Mouse (Mus musculus): ENCODE data around the gene Kctd18.
"Not testable (repeated sequence)": the region's sequence is repeated elsewhere in the genome, so short reads cannot be mapped to it uniquely, and the experiment has no call there.

The Kctd18 gene

DNA sequence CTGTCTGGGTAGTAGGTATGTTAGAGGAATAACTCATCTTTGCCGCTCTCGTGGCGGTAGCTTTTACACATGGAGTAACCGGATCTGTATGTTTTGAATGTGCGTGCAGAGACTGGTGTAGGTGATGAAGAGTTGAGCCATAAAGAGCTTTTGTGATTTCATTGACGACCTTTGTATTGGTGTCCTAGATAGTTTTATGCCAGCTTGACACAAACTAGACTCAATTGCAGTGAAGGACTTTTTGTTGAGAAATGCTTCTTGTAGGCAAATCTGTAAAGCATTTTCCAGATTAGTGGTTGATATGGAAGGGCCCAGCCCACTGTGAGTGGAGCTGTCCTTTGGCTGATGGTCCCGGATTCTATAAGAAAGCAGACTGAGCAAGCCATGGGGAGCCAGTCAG lies at the start of gene Kctd18:
Gene Kctd18 (minus strand): TSS at position 101 of the 400 bp plus-strand sequence.
- DNase-seq (ENCODE audit: low spot score) = no peak

DNA sequence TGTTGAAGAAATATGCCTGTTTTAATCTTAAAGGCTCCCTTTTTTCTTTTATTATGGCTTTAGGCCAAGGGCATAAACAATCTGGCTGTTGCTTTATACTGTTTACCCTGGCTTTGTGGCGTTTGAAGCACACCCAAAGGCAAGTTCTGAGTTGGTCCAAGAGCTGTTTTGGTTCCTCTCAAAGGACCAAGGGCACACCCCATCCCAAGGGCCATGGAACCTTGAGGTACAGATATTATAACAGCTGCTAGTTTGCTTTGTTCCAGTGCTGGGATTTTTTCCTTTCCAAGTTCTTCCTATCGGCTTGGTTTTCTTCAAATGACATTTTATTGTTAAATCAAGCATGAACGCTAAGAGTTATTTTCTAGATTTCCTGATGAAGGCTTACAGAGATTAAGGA lies 46.9 kb upstream of the Kctd18 start:
- no peak for DNase-seq (ENCODE audit: low spot score)

GRCm38 (mm10) chr1:58065151-58065550 lies 46.4 kb upstream of the Kctd18 start:
- DNase-seq (ENCODE audit: low spot score) = no peak

DNA sequence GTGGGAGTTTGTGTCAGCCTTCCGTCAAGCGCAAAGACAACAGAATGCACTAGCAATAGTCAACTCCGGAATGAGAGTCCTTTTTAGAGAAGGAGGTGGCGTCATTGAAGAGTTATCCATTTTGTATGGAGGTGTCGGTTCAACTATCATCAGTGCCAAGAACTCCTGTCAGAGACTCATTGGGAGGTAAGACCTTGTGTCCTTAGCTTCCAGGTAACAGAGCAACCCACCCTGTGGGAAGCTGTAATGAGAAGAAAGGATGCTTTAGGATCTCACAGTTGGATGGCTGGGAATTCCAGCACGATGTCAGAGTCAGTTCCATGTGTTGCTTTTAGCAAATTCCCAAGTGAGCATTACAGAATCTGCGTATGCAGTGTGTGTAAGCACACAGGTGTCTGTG lies 43.4 kb upstream of the Kctd18 start:
- DNase-seq (ENCODE audit: low spot score) = no peak

GRCm38 (mm10) chr1:58058846-58059245 lies 40.1 kb upstream of the Kctd18 start:
- DNase-seq (ENCODE audit: low spot score) = no peak

- DNase-seq (ENCODE audit: low spot score) = no peak
These were observed 38.2 kb upstream of the Kctd18 start for GRCm38 (mm10) chr1:58056939-58057338.

GRCm38 (mm10) chr1:58056074-58056807 lies 37.5 kb upstream of the Kctd18 start:
- no peak for DNase-seq (ENCODE audit: low spot score)

DNA sequence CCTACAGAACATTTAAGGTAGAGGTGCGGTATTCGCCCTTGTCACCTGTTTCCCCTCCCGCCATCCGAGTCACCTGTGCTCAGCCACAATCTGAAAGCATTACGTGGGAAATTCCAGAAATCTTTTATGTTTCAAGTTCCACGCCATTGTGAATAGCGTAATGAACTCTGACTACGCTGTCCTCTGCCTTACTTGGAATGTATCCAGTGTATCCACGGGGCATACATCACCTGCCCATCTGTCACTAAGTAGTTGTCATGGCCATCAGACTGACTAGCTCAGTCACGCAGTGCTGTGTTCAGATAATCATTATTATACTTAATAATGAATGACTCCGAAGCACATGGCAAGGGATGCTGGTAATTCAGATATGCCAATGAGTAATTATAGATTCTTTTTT lies 36.8 kb upstream of the Kctd18 start:
- no peak for DNase-seq (ENCODE audit: low spot score)

DNA sequence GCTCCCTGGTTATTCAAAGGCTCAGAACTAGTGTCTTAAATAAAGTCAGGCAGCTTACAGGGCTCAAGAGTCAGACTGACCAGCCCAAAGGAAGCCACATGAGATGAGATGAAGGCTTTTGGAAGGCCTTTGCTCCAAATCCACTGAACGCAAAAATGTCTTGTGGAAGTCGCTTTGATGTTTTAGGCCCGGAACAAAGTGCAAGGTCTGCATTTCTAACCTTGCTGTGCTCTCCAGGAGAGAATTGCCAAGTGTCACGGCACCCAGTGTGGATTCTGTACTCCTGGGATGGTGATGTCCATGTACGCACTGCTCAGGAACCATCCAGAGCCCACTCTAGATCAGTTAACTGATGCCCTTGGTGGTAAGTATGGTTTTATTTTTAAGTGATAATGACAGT lies 30.4 kb upstream of the Kctd18 start:
- no peak for DNase-seq (ENCODE audit: low spot score)

DNA sequence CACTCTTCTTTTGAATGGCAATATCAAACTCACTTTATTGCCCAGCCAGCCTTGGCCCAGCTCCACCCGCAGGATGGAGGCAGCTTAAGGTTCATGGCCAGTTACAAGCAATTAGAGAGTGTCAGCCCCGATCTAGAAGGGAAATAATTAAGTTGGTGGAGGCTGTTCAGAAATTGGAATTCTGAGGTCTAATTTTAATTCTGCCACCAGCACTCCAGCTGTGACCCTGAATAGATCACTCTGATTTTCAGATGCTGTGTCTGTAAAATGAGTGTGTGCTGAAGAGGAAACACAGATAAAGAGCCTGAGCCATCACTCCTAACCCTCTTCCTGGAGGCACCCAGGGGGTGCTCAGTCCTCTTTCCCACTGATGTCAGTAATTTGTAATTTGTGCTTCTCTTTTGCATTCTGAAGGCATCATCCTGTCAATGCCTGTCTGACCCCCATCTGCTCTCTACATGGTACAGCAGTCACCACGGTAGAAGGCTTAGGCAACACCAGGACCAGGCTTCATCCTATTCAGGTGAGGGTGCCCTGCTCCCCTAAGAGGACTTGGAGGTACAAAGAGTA lies 28.1 kb upstream of the Kctd18 start:
- DNase-seq (ENCODE audit: low spot score) = no peak

GRCm38 (mm10) chr1:58045546-58045945 lies 26.8 kb upstream of the Kctd18 start:
- DNase-seq (ENCODE audit: low spot score) = peak; percentile 26

DNA sequence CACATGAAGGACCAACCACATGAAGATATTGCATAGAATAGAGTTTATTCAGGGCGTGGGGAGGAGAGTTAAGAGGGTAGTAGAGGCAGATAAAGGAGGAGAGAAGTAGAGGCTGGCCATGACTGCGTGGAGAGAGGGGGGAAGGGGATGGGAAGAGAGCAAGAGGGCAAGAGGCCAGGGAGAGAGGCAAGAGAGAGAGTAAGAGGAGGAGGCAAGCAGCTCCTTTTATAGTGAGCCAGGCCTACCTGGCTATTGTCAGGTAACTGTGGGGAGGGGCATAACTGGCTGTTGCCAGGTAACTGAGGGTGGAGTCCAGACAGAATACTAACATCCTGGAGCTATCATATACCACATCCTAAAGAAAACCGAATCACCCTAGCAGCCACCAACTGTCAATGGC lies 26.3 kb upstream of the Kctd18 start:
- no peak for DNase-seq (ENCODE audit: low spot score)

- DNase-seq (ENCODE audit: low spot score) = not testable (repeated sequence)
These were observed 18.6 kb upstream of the Kctd18 start for GRCm38 (mm10) chr1:58037306-58037705.

GRCm38 (mm10) chr1:58031160-58031769 lies 12.5 kb upstream of the Kctd18 start:
- peak; percentile 50 for DNase-seq (ENCODE audit: low spot score)

- DNase-seq (ENCODE audit: low spot score) = peak; percentile 44
These were observed 11.6 kb upstream of the Kctd18 start for GRCm38 (mm10) chr1:58030156-58030871.

DNA sequence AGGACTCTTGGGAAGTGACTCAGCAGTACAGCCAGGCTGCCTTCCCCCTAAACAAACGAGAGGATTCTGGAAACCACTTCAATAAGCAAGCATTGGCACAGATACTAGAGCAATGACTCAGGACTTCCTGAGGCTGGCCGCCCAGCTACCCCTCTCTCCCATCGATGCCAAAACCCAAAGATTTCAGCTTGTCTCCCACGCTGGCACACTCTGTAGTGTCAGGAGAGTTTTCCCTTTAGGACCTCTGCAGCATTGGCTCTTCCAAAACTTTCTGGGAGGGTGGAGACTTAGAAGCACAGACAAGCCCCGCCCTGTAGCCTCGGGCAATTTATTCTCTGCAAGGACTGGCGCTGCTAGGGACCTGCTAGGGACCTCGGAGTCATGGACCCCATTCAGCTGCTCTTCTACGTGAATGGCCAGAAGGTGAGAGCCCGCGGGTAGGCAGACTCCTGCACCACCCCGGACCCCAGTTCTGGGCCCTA lies 10.9 kb upstream of the Kctd18 start, which contains the start of gene Aox1:
Gene Aox1 (plus strand): TSS at position 296 of the 482 bp plus-strand sequence.
- DNase-seq (ENCODE audit: low spot score) = peak; percentile 43

GRCm38 (mm10) chr1:58027707-58028106 lies 9.0 kb upstream of the Kctd18 start:
- DNase-seq (ENCODE audit: low spot score) = no peak

DNA sequence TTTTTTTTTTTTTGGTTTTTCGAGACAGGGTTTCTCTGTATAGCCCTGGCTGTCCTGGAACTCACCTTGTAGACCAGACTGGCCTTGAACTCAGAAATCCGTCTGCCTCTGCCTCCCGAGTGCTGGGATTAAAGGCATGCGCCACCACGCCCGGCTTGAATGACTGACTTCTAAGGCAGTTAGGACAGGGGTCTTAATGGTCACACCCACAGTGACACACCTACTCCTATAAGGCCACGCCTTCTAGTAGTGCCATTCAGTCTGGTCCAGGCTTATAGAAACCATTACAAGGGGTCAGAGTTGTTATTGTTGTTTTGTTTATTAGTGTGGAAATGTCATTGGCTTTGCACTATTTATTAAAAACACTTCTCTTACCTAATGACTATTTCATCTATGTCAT lies 12.4 kb downstream of the Kctd18 start:
- DNase-seq (ENCODE audit: low spot score) = not testable (repeated sequence)

DNA sequence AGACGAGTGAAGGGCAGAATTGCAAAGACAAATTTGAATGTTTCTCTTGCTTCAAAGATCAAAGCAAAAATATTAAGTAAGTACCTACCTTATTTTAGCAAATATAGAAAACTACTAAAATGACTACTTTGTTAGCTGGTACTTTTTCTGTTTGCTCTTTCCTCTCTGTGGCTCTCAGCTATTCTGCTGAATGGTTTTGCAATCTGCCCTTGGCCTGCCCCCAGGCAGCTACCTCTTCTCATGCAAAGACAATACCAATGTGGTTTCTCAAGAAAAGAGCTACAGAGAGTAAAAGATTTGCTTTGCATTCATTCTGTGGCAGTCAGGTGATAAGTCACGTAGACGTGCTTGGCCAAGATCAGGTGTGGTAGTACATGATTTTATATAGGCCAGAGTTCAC lies 20.6 kb downstream of the Kctd18 start:
- DNase-seq (ENCODE audit: low spot score) = no peak

DNA sequence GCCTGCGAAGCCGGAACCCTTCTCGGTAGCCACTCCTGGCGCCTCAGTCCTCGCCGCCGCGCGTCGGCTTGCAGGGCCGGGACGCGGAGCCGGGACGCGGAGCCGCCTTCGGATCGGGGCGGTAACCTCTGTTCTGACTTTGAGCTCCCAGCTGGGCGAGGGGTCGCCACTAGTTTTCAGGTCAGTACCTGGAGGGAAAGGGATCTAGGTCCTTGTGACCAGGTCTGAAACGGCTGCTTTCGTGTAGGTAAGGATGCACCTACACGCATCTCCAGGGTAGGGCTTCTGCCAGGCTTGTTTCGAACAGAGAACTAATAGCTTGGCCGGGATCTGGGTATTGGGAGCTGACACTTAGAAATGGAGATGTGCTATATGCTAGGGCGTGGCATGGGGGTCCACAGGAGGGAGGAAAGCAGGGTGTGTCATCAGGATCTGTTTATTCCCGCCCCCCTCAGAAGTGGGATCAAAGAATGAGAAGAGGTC lies 22.6 kb downstream of the Kctd18 start:
- DNase-seq (ENCODE audit: low spot score) = peak; percentile 4

GRCm38 (mm10) chr1:57995432-57996132 lies 23.2 kb downstream of the Kctd18 start, which contains the start of gene Sgo2a:
Gene Sgo2a (plus strand): TSS chr1:57995971.
- peak; percentile 91 for DNase-seq (ENCODE audit: low spot score)

DNA sequence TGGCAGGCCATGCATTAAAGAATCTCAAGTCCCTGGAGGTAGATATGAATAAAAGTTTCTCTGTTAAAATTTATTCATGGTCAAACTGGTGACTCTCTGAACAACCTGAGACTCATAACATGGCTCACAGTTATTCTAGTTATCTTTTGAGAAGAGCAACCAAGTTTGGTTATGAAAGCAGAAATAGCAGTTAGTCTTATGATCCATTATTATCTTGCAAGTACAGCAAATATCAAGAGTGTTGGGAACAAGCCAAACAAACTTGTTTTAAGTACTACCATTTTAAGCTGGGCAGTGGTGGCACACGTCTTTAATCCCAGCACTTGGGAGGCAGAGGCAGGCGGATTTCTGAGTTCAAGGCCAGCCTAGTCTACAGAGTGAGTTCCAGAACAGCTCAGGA lies 27.5 kb downstream of the Kctd18 start:
- no peak for DNase-seq (ENCODE audit: low spot score)
